Mouse (Mus musculus) intestine, embryonic 16.5 days (tissue): Measurements from ENCODE around the gene Slc39a9. TPM values are rescaled to one million over a fixed set of nuclear protein-coding genes. Genes with fewer than 3 reads are reported as not detected.

Experiments used
- ATAC-seq: fragments of 200-750 bp; cut with Nextera tagmentation; 2 replicates; pipeline ENCODE4 v1.8.0; 2017; ENCODE audit warnings: moderate TSS enrichment, moderate library complexity
- H3K27ac ChIP-seq: fragments of 300-500 bp; sonication (generic); 2 replicates; pipeline ENCODE4 v1.5.1; 2014; ENCODE audit warnings: mild to moderate bottlenecking, low read length
- H3K27me3 ChIP-seq: fragments of 300-500 bp; sonication (generic); replicated peaks from 2 replicates; pipeline ENCODE4 v1.6.1; 2014; ENCODE audit warnings: low read length, control low read depth, mixed read lengths; ENCODE audit not compliant: control insufficient read depth, insufficient read depth
- H3K36me3 ChIP-seq: fragments of 300-500 bp; sonication (generic); 2 replicates; pipeline ENCODE4 v1.6.1; 2014; ENCODE audit warnings: low read length, control low read depth; ENCODE audit not compliant: control insufficient read depth, insufficient read depth
- H3K4me1 ChIP-seq: fragments of 300-500 bp; sonication (generic); 2 replicates; pipeline ENCODE4 v1.6.1; 2014; ENCODE audit warnings: low read length, control low read depth, mixed read lengths; ENCODE audit not compliant: control insufficient read depth, insufficient read depth
- H3K4me2 ChIP-seq: fragments of 300-500 bp; sonication (generic); 2 replicates; pipeline ENCODE4 v1.6.1; 2014; ENCODE audit warnings: low read depth, low read length, control low read depth
- H3K4me3 ChIP-seq: fragments of 300-500 bp; sonication (generic); 2 replicates; pipeline ENCODE4 v1.5.1; 2014; ENCODE audit warnings: mild to moderate bottlenecking, low read length
- H3K9ac ChIP-seq: fragments of 300-500 bp; sonication (generic); 2 replicates; pipeline ENCODE4 v1.6.1; 2014; ENCODE audit warnings: low read depth, low read length
- H3K9me3 ChIP-seq: fragments of 300-500 bp; sonication (generic); 2 replicates; pipeline ENCODE4 v1.6.1; 2016; ENCODE audit warnings: low read length, control low read depth; ENCODE audit not compliant: control insufficient read depth
- WGBS: fragments of 180-500 bp; shearing (Covaris S2); extraction: QIAGEN DNeasy Blood & Tissue Kit; methylation state at CpG from one replicate; pipeline ENCODE4 v1.1.7; 2014; 5-methylcytosine and 5-hydroxymethylcytosine counted together
- polyA plus RNA-seq: library from polyadenylated mRNA; unstranded; fragments of >200 nt; fragmentation: Nextera tagmentation; extraction: Ambion mirVana; gene quantifications from 2 replicates; pipeline ENCODE4 v1.2.1, GENCODE M21; 2015

The Slc39a9 gene
- polyA plus RNA-seq, 1 experiment from 2014 or later, result 26.9 TPM

DNA sequence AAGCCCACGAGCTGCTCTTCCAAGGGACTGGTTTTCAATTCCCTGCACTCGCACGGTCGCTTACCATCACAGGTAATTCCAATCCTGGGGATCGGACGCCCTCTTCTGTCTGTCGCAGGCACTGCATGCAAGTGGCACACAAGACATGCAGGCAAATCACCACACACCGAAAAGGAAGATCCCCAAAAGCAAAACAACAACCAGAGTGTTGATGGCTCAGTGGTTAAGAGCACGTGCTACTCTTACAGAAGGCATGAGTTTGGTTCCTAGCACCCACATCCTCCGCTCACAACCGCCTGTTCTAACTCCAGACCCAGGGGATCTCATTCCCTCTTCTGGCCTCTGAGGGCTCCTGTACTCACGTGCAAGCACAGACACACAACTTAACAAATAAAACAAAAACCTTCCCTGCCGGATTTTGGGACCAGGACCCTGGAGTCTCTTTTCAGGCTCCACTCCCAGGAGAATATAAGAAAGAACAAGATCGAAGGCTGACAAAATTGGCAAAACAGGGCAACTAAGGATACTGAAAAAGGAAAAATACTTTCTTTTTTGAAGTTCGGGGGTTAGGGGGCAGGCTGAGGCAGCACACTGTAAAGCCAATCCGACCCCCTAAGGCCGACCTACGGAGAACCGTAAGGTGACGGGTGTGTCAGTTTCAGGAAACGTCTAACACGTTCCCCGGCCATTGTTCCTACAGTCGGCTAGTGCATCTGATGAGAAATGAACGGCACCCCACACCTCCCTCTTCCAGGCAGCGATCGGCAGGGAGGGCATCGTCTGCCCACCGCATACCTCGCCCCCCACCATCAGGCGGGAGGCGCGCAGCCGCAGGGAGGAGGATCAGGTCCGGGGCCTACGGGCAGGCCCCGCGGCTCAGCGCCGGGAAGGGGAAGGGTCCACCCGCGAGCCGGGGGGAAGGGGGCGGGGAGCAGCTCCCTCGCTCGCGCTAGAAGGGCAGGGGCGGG, 674 bp upstream of the Slc39a9 start:
- peak overlapping the region; percentile 68 for H3K27ac ChIP-seq
- peak overlapping the region; percentile 79 for H3K4me3 ChIP-seq
- H3K9me3 ChIP-seq, result no peaks in the 10 kb centered on the region
- H3K27me3 ChIP-seq, result no peaks in the 10 kb centered on the region
- peak; percentile 62 for ATAC-seq
- H3K36me3 ChIP-seq, result 0 out of 2 replicates have a peak, but pooled peaks cover 3% of the 10 kb centered on the region
- WGBS, result 3% methylated on average over 44 of the region's 48 CpGs
- H3K4me1 ChIP-seq, result peaks cover 19% of the 10 kb centered on the region
- H3K4me2 ChIP-seq, result peak overlapping the region; percentile 80
- H3K9ac ChIP-seq, result peak overlapping the region; percentile 93

DNA sequence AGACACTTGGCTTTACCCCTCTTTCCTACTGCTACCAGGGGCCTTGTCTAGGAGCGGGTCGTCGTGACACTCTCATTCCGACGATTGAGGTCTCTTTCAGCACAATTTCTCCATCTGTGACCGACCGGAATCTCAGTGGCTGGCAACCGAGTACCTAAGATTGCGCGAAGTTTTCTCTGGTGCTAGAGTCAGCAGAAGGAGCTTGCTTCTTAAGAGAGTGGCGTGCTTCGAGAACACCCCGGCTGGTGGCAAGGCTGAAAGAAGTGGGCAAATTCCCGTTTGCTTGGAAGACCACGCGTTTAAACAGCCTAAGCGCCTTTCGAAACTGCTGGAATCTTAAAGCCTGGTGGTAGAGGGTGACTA, 804 bp downstream of the Slc39a9 start:
- peak overlapping the region; percentile 70; the same call in 1 of the 2 replicates for H3K27ac ChIP-seq
- H3K36me3 ChIP-seq, result no peaks in the 10 kb centered on the region
- peak overlapping the region; percentile 93 for H3K9ac ChIP-seq
- ATAC-seq, result no peak; the same call in 1 of the 2 replicates
- 5% methylated on average over 18 of the region's 18 CpGs for WGBS
- no peaks in the 10 kb centered on the region for H3K9me3 ChIP-seq
- peak overlapping the region; percentile 63 for H3K4me2 ChIP-seq
- no peaks in the 10 kb centered on the region for H3K27me3 ChIP-seq
- peak overlapping the region; percentile 79 for H3K4me3 ChIP-seq
- H3K4me1 ChIP-seq, result peaks cover 19% of the 10 kb centered on the region

DNA sequence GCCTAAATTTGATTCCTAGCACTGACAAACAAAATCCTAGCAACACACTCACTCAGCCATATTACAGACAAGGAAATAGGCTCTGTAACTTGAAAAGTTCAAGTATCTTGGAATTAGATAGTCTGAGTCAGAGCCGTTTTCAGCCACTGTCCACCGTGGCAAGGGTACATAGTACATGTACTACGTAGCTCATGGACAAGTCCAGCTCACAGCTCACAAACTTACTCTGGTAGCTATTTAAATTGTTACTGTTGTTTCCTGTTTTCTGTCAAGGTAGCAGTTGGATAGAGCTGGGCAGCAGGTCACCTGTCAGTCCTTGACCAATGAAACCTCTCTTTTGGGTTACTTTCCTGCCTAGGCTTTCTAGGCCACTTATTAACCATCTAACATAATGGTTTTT, 2.7 kb downstream of the Slc39a9 start:
- H3K9ac ChIP-seq, result 0 out of 2 replicates have a peak overlapping the region, but pooled peaks have one; percentile 4
- peak overlapping the region; percentile 63 for H3K4me2 ChIP-seq
- H3K4me3 ChIP-seq, result peak overlapping the region; percentile 2; the same call in 1 of the 2 replicates
- no peaks in the 10 kb centered on the region for H3K9me3 ChIP-seq
- H3K27me3 ChIP-seq, result no peaks in the 10 kb centered on the region
- no peaks in the 10 kb centered on the region for H3K36me3 ChIP-seq
- peak overlapping the region; percentile 23; the same call in 1 of the 2 replicates for H3K27ac ChIP-seq
- WGBS, result 63% methylated on average over 3 of the region's 3 CpGs
- H3K4me1 ChIP-seq, result peaks cover 23% of the 10 kb centered on the region
- no peak for ATAC-seq

DNA sequence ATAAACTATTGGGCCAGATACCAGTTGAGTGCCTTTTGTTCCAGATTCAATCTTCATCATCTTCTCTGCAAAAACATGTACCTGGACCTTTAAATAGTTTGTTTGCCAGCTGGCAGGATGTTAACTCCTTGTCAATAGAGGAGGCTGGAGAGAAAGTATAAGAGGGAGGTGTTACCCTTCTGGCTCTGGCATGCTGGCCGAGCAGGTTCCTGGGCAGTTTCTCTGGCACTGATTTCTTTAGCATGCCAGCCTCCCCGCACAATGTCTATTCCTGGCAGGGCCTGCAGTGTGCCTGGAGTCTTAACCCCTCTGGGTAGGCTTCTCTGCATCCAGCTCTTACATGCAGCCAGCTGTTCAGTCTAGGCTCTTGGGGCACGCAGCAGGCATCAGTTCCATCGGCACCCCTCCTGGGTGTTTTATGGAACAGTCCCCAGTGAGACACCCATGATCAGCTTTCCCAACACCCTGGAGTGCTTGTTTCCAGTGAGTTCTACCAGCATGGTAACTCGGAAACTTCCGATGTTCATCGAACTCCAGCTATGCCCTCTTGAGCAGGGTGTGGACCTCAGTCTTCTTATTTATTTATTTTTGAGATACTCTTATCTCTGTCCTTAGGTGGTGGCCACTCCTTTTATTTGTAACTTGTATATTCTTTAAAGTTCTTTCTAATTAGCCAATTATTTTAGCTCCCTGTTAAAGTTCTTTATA, 10.4 kb downstream of the Slc39a9 start:
- no peak overlapping the region for H3K4me3 ChIP-seq
- 76% methylated on average over 7 of the region's 7 CpGs for WGBS
- no peak overlapping the region for H3K9ac ChIP-seq
- peak overlapping the region; percentile 31 for H3K4me2 ChIP-seq
- no peaks in the 10 kb centered on the region for H3K36me3 ChIP-seq
- peak; percentile 59 for ATAC-seq
- H3K9me3 ChIP-seq, result no peaks in the 10 kb centered on the region
- H3K4me1 ChIP-seq, result peaks cover 16% of the 10 kb centered on the region
- H3K27ac ChIP-seq, result peak overlapping the region; percentile 18
- H3K27me3 ChIP-seq, result no peaks in the 10 kb centered on the region

DNA sequence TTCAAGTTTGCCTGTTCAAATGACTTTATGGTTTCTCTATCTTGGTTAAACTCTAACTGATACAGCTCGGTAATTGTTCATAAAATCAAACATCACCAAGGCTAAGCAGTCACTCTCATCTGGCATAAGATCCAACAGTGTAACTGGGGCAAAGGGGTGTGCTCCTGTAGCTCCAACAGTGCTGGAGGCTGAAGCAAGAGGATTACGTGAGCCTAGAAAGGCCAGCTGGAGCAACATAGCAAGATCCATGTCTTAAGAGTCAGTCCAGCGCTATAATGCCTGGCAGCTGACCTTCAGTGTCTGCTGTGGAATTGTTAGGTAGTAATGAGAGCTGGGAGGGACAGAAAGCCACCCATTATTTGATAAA, 11.0 kb downstream of the Slc39a9 start:
- Histone ChIP-seq H3K9me3 (no peaks in the 10 kb centered on the region), H3K27me3 (no peaks in the 10 kb centered on the region), H3K9ac (no peak overlapping the region), H3K36me3 (no peaks in the 10 kb centered on the region), H3K4me3 (no peak overlapping the region), H3K27ac (peak overlapping the region; percentile 58; the same call in 1 of the 2 replicates), H3K4me2 (no peak overlapping the region), H3K4me1 (peaks cover 16% of the 10 kb centered on the region)
- WGBS, result 67% methylated on average over 3 of the region's 3 CpGs
- peak; percentile 84 for ATAC-seq

DNA sequence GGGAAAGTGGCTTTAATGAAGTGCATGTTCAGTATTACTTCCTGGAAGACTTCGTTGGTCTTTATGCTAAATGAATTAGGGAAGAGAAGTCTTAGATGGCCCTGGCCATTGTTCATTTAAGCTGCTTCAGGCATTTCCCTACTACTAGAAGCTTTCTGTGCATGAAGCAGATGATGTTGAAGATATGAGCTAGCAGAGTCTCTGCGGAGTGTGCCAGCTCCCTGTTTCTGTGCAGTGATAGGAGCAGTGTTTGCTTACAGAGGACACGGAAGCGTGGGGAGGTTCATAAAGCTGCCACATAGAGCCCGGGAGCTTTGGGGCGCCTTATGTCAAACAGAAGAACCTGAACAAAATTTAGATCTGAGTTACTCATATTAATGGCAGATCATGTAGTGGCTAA, 15.0 kb downstream of the Slc39a9 start:
- H3K9ac ChIP-seq, result no peak overlapping the region
- H3K4me1 ChIP-seq, result peaks cover 14% of the 10 kb centered on the region
- H3K4me3 ChIP-seq, result no peak overlapping the region
- H3K36me3 ChIP-seq, result no peaks in the 10 kb centered on the region
- H3K4me2 ChIP-seq, result no peak overlapping the region
- no peak overlapping the region for H3K27ac ChIP-seq
- WGBS, result 66% methylated on average over 6 of the region's 6 CpGs
- no peaks in the 10 kb centered on the region for H3K27me3 ChIP-seq
- H3K9me3 ChIP-seq, result no peaks in the 10 kb centered on the region
- no peak for ATAC-seq

DNA sequence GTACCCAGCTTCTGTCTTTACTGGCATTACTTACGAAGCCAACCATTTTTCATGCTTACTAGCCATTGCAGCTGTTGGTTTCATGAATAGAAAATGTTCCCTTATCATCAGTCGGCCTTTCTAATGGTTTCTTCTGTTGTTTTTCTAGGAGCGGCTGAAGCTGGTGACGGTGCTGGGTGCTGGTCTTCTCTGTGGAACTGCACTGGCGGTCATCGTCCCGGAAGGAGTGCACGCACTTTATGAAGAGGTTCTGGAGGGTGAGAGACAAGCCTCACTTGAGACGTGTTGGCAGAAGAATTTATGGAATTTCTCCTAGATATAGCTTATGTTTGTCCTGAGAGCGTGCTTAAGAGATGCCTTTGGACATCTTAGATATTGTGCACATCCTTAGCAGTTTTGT, 18.6 kb downstream of the Slc39a9 start:
- Histone ChIP-seq H3K27ac (no peak overlapping the region), H3K4me3 (no peak overlapping the region), H3K4me2 (no peak overlapping the region), H3K9me3 (no peaks in the 10 kb centered on the region), H3K9ac (no peak overlapping the region), H3K4me1 (peaks cover 2% of the 10 kb centered on the region), H3K27me3 (no peaks in the 10 kb centered on the region), H3K36me3 (no peaks in the 10 kb centered on the region; the same call in 1 of the 2 replicates)
- ATAC-seq, result no peak
- WGBS, result 79% methylated on average over 10 of the region's 10 CpGs

DNA sequence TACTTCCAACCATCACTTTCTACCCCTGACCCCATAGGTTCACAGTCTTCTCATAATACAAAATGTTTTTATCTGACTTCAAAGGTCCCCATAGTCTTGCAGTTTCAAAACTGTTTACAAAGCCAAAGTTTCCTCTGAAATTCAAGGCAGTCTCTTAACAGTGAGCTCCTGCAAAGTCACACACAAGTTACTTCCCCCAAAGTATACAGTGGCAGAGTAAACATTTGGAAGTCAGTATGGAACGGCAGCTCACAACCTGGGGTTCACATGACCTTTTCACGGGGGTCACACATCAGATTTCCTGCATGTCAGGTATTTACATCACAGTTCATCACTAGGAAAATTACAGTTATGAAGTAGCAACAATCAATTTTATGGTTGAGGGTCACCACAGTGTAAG, 20.3 kb downstream of the Slc39a9 start:
- no peaks in the 10 kb centered on the region; the same call in 1 of the 2 replicates for H3K36me3 ChIP-seq
- H3K27me3 ChIP-seq, result no peaks in the 10 kb centered on the region
- no peak overlapping the region for H3K27ac ChIP-seq
- no peak overlapping the region for H3K4me2 ChIP-seq
- 52% methylated on average over 2 of the region's 2 CpGs for WGBS
- peaks cover 2% of the 10 kb centered on the region; the same call in 1 of the 2 replicates for H3K4me1 ChIP-seq
- no peak overlapping the region for H3K4me3 ChIP-seq
- no peak overlapping the region for H3K9ac ChIP-seq
- no peak for ATAC-seq
- no peaks in the 10 kb centered on the region for H3K9me3 ChIP-seq

DNA sequence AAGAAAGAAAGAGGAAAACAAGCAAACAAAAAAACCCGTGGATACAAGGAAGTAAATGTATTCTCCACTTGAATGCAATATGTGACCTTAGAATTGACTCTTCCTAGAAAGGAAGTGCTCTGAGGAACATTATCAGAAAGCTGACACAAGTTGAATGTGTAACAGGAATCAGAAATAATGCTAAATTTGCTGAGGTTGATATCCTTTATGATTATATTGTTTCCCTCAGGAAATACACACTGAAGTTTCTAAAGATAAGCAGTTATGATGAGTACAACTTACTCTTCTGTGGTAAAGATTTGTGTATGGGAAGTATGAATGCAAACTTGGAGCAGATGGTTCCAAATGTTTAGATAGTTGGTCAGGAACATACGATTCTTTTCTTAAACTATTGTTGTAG, 24.7 kb downstream of the Slc39a9 start:
- Histone ChIP-seq H3K36me3 (no peaks in the 10 kb centered on the region; the same call in 1 of the 2 replicates), H3K4me3 (no peak overlapping the region), H3K27ac (no peak overlapping the region), H3K4me1 (no peaks in the 10 kb centered on the region), H3K4me2 (no peak overlapping the region), H3K9ac (no peak overlapping the region), H3K9me3 (no peaks in the 10 kb centered on the region), H3K27me3 (no peaks in the 10 kb centered on the region)
- ATAC-seq, result no peak
- WGBS, result 84% methylated on average over 2 of the region's 2 CpGs
